Mouse (Mus musculus) heart, embryonic 16.5 days (tissue): Measurements from ENCODE around the gene Hist1h1e. TPM values are rescaled to one million over a fixed set of nuclear protein-coding genes. Genes with fewer than 3 reads are reported as not detected.
"Not testable (repeated sequence)": the region's sequence is repeated elsewhere in the genome, so short reads cannot be mapped to it uniquely, and the experiment has no call there.

Experiments used
- ATAC-seq: fragments of 200-750 bp; cut with Nextera tagmentation; replicated peaks from 2 replicates; pipeline ENCODE4 v1.8.0; 2017; ENCODE audit warnings: moderate number of reproducible peaks; ENCODE audit not compliant: insufficient read depth, low FRiP score; ENCODE audit errors: extremely low read depth
- H3K27ac ChIP-seq: fragments of 300-500 bp; sonication (generic); 2 replicates; pipeline ENCODE4 v1.5.1; 2014; ENCODE audit warnings: mild to moderate bottlenecking, low read length, control low read depth, moderate library complexity
- H3K27me3 ChIP-seq: fragments of 300-500 bp; sonication (generic); 2 replicates; pipeline ENCODE4 v1.6.1; 2014; ENCODE audit warnings: low read length, mixed read lengths; ENCODE audit not compliant: control insufficient read depth, insufficient read depth
- H3K36me3 ChIP-seq: fragments of 300-500 bp; sonication (generic); 2 replicates; pipeline ENCODE4 v1.6.1; 2014; ENCODE audit not compliant: control insufficient read depth, insufficient read depth
- H3K4me1 ChIP-seq: fragments of 300-500 bp; sonication (generic); 2 replicates; pipeline ENCODE4 v1.6.1; 2014; ENCODE audit warnings: low read length, mixed read lengths; ENCODE audit not compliant: control insufficient read depth, insufficient read depth
- H3K4me2 ChIP-seq: fragments of 300-500 bp; sonication (generic); 2 replicates; pipeline ENCODE4 v1.6.1; 2014; ENCODE audit warnings: low read depth, mild to moderate bottlenecking, control low read depth, low read length
- H3K4me3 ChIP-seq: fragments of 300-500 bp; sonication (generic); 2 replicates; pipeline ENCODE4 v1.5.1; 2014; ENCODE audit warnings: mild to moderate bottlenecking, control low read depth, low read length
- H3K9ac ChIP-seq: fragments of 300-500 bp; sonication (generic); 2 replicates; pipeline ENCODE4 v1.6.1; 2014; ENCODE audit warnings: low read length, control low read depth
- H3K9me3 ChIP-seq: fragments of 300-500 bp; sonication (generic); replicated peaks from 2 replicates; pipeline ENCODE4 v1.6.1; 2016; ENCODE audit warnings: low read length; ENCODE audit not compliant: control insufficient read depth
- WGBS: fragments of 180-500 bp; shearing (Covaris S2); extraction: QIAGEN DNeasy Blood & Tissue Kit; methylation state at CpG from one replicate; pipeline ENCODE4 v1.1.7; 2014; 5-methylcytosine and 5-hydroxymethylcytosine counted together
- polyA plus RNA-seq: library from polyadenylated mRNA; unstranded; fragments of >200 nt; fragmentation: Nextera tagmentation; extraction: Ambion mirVana; gene quantifications from 2 replicates; pipeline ENCODE4 v1.2.1, GENCODE M21; 2015

The Hist1h1e gene
- polyA plus RNA-seq = 10.4 and 11.5 TPM in 2 replicates

DNA sequence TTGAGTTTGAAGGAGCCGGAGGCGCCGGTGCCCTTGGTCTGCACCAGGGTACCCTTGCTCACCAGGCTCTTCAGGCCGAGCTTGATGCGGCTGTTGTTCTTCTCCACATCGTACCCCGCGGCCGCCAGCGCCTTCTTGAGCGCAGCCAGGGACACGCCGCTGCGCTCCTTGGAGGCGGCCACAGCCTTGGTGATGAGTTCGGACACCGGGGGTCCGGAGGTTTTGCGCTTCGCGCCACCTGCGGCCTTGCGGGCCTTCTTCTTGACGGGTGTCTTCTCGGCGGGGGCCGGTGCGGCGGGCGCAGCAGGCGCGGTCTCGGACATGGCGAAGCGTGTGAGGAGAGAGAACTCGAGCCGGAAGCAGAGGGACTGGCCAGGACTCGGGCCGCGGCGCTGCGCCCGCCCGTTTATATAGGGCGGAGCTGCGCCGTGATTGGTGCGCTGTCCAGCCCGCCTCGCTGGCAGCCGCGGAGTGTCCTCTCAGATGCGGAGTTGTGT, at the start of gene Hist1h1e:
Gene Hist1h1e, minus strand, starts transcription at position 384 of the 497 bp plus-strand sequence.
- not testable (repeated sequence) for H3K36me3 ChIP-seq, H3K9me3 ChIP-seq, H3K27me3 ChIP-seq, H3K4me1 ChIP-seq
- Histone ChIP-seq H3K9ac (peak within 1 kb of the TSS; percentile 86), H3K27ac (peak within 1 kb of the TSS; percentile 94), H3K4me3 (peak within 1 kb of the TSS; percentile 67), H3K4me2 (peak within 1 kb of the TSS; percentile 94)
- peak; percentile 91 for ATAC-seq
- under 1% methylated on average over 48 of the region's 53 CpGs for WGBS

DNA sequence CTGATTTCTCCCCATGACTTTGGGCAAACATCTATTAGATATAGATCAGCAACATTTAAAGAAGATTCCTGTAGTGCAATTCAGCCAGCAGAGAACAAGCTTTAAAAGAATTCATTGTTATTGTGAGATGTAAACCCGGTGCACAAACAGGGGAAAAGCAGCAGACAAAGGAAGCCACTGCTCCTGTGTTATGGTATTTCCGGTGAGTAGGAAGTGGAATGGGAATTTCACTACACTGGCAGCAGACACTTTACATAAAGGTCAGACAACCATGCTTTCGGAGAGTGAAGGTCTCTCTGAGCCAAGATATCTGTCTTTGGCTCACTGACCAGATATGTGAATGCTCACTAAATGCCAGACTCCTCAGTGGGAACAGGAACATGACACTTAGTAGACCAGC, 40.2 kb upstream of the Hist1h1e start:
- WGBS = 51% methylated on average over 3 of the region's 3 CpGs
- Histone ChIP-seq H3K4me2 (no peak overlapping the region), H3K27me3 (no peaks in the 10 kb centered on the region), H3K9ac (no peak overlapping the region), H3K4me3 (no peak overlapping the region), H3K27ac (no peak overlapping the region), H3K9me3 (no peaks in the 10 kb centered on the region), H3K36me3 (no peaks in the 10 kb centered on the region), H3K4me1 (peaks cover 2% of the 10 kb centered on the region)
- no peak for ATAC-seq

DNA sequence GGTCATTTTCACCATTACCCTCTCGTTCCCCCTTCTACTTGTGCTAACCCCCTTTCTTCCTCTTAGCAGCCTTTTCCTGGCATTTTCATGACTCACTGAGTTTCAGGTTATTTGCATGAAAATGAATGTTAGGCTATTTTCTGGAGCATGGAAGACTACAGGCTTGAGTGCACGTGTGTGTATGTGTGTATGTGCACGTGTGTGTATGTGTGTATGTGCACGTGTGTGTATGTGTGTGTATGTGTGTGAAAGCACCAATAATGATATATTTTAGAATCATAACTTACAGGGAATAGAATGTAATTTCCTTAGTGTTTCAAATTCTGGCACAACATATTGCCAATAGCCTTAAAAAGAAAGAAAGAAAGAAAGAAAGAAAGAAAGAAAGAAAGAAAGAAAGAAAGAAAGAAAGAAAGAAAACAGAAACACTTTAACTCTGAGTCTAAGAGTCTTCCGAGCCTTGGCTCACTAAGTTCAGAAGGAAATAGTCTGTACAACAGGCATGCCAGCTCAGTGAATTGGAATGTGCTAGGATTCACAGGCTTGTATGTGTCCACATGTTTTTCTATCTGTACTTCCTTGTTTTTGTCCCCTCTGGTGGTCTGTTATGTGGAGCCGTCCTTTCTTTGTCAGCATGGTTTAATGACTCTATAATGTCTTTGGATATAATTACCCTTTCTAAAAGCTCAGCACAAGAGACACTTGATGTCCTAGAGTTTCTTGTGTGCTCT, 37.4 kb upstream of the Hist1h1e start:
- no peak for ATAC-seq
- WGBS = 57% methylated on average over 6 of the region's 6 CpGs
- no peak overlapping the region for H3K9ac ChIP-seq
- H3K36me3 ChIP-seq = no peaks in the 10 kb centered on the region
- no peak overlapping the region for H3K4me3 ChIP-seq
- no peaks in the 10 kb centered on the region for H3K9me3 ChIP-seq
- no peaks in the 10 kb centered on the region for H3K27me3 ChIP-seq
- H3K27ac ChIP-seq = no peak overlapping the region
- H3K4me2 ChIP-seq = no peak overlapping the region
- H3K4me1 ChIP-seq = peaks cover 2% of the 10 kb centered on the region

DNA sequence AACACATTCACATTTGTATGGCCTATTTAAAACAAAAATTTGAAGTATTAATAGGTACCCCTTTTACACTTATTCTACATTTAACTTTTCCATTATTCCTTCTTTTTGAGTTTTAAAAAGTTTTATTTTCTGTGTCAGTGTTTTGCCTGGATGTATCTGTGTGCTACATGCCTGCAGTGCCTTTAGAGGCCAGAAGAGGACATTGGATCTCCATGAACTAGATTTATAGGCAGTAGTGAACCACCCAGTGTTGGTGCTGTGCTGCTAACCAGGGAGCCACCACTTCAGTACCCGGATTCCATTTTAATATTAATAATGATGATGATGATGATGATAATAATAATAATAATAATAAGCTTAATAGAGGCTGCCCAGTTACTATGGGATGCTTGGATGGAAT, 8.3 kb upstream of the Hist1h1e start:
- ATAC-seq = no peak
- Histone ChIP-seq H3K4me2 (no peak overlapping the region), H3K4me3 (no peak overlapping the region), H3K36me3 (no peaks in the 10 kb centered on the region), H3K4me1 (no peaks in the 10 kb centered on the region), H3K27ac (no peak overlapping the region), H3K9me3 (no peaks in the 10 kb centered on the region), H3K27me3 (no peaks in the 10 kb centered on the region), H3K9ac (no peak overlapping the region)
- WGBS = 15% methylated on average over 1 of the region's 1 CpGs

DNA sequence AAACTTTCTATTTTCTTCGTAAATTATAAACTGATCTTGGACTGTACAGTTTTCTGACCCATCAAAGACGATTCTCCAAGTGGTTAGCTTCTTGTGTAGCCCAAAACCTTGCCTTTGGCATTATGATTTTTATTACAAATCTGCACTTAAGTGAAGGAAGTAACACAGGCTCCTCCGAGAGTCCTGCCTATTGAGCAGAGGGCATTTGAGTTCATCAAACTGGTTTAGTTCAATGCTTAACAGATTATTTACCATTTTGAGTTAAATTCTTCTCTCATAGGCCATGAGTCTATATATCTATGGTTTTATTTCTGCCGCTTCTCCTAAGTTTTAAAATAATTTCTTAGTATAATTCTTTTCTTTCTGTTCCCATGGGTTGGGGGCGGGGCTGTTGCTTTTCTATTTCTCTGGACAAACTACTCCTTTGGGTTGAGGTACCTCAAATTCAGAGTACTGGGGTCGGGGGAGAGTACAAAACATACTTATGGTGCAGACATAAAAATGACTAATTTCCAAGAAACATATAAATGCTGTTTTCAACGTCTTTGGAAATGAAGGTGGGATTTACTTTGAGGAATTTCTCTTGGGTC, 598 bp upstream of the Hist1h1e start:
- H3K27ac ChIP-seq = peak overlapping the region; percentile 47; the same call in 1 of the 2 replicates
- ATAC-seq = no peak
- 26% methylated on average over 7 of the region's 7 CpGs for WGBS

DNA sequence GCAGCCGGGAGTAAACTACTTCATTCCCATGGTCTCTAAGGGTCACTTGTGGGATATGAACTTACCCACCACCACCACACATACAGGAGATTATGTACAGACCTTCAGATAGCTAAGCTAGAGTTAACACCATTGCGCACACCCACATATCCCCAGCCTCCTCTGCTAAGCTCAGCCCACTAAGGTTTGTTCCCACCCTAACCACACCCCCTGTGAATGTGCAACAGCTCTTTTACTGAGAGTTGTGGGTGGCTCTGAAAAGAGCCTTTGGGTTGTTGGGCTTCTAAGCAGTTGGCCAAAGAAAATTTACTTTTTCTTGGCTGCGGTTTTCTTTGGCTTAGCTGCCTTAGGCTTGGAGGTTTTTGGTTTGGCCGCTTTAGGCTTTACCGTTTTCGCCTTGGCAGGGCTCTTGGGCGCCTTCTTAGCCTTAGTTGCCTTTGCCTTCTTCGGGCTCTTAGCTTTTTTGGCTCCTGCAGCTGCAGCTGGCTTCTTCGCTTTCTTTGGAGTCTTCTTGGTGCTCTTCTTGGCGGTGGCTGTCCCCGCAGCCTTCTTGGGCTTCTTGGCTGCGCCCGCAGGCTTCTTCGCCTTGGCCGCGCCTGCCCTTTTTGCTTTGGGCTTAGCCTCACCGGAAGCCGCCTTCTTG, 705 bp downstream of the Hist1h1e start:
- H3K27me3 ChIP-seq = no peaks in the 10 kb centered on the region
- H3K9ac ChIP-seq = peak overlapping the region; percentile 86
- H3K36me3 ChIP-seq = no peaks in the 10 kb centered on the region
- H3K9me3 ChIP-seq = no peaks in the 10 kb centered on the region
- H3K4me3 ChIP-seq = peak overlapping the region; percentile 67
- WGBS = 0% methylated on average over 18 of the region's 18 CpGs
- H3K4me1 ChIP-seq = peaks cover 4% of the 10 kb centered on the region
- peak overlapping the region; percentile 94 for H3K27ac ChIP-seq
- peak overlapping the region; percentile 94 for H3K4me2 ChIP-seq
- peak; percentile 86 for ATAC-seq

More for the DNA sequence above, 598 bp upstream of the Hist1h1e start:
- peaks cover 4% of the 10 kb centered on the region for H3K4me1 ChIP-seq
- no peaks in the 10 kb centered on the region for H3K27me3 ChIP-seq
- peak overlapping the region; percentile 94 for H3K4me2 ChIP-seq
- H3K9ac ChIP-seq = peak overlapping the region; percentile 64
- no peaks in the 10 kb centered on the region for H3K9me3 ChIP-seq
- H3K4me3 ChIP-seq = peak overlapping the region; percentile 67
- no peaks in the 10 kb centered on the region for H3K36me3 ChIP-seq

DNA sequence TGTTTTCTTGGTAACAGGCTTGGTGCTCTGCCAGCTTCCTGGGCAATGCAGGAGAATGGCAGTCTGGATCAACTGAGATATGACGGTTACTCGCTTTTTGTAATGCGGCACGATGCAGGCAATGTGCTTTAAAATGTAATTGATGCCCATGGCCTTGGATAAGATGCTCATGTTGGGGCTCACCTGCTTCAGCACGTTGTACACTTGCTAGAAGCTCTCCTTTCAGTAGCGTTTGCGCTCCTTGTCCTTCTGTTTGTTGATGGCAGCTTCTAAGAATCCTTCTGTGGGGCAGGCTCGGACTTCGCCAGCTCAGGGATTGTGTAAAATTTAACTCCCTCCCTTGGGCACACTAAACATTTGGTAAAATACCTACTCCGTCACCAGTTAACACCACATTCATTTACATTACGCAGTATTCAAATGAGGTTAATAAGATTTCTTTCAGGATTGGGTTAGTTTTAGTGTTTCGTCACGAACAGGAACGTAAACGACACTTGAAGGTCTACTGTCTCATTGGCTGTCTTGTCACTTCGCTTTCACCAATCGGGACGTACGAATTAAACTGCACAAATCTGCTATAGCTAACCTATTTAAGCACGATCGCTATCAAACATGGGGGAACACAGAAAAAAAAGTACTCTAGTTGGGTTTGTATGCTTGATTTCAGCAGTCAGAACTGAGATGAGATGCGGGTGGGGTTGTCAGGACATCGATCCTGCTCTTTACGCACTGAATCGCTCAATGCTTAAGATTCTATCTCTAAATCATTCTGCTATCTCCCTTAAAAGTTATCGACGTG, 1.4 kb downstream of the Hist1h1e start, which contains the start of gene Hist1h2be:
Gene Hist1h2be, minus strand, starts transcription at position 392 of the 799 bp plus-strand sequence.
- Histone ChIP-seq H3K9me3 (no peaks in the 10 kb centered on the region), H3K4me2 (peak within 1 kb of the TSS; percentile 94), H3K27ac (peak within 1 kb of the TSS; percentile 94), H3K9ac (peak within 1 kb of the TSS; percentile 86), H3K36me3 (no peaks in the 10 kb centered on the region), H3K4me3 (peak within 1 kb of the TSS; percentile 67), H3K4me1 (peaks cover 4% of the 10 kb centered on the region), H3K27me3 (no peaks in the 10 kb centered on the region)
- WGBS = under 1% methylated on average over 27 of the region's 27 CpGs
- ATAC-seq = peak; percentile 84

DNA sequence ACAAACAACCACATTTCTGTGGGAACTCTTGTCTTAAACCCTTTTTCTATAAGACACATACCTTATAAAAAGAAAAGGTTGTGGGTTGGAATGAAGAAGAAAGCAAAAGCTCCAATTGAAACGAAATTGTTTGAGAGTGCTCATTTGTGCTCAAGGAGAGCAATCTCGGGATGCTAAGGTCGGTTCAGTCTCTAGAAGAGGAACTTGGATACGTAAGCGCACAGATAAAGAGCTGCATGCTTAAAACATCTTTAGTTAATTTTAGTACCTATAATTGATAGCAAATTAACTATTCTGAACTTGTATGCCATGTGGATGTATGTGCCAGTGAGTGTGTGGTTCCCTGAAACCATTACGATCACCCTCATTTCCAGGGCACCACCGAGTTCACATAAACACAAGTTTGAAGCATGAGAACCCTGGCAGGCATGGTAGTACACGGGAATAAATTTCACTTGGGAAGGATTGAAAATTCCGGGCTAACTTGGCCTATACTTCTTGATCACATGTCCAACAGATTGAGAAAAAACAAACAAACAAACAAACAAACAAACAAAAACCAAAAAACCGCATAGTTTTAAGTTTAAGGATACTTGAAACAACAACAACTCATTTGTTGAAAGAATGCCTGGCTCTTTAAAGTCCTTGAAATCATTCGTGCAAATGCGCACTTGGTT, 2.2 kb downstream of the Hist1h1e start:
- H3K4me3 ChIP-seq = peak overlapping the region; percentile 67
- ATAC-seq = no peak

More for the DNA sequence above, 2.2 kb downstream of the Hist1h1e start:
- Histone ChIP-seq H3K9me3 (no peaks in the 10 kb centered on the region), H3K27me3 (no peaks in the 10 kb centered on the region), H3K4me2 (peak overlapping the region; percentile 94), H3K27ac (peak overlapping the region; percentile 94), H3K36me3 (no peaks in the 10 kb centered on the region), H3K4me1 (peaks cover 4% of the 10 kb centered on the region), H3K9ac (peak overlapping the region; percentile 86)
- WGBS = 48% methylated on average over 12 of the region's 12 CpGs
